Mouse (Mus musculus) liver, adult 2 months (tissue): ENCODE data around the gene Sfxn2.

ENCODE experiments used
- CTCF ChIP-seq: fragments of 200-500 bp; IDR thresholded peaks from 2 replicates; pipeline ENCODE4 v1.5.1; 2011; ENCODE audit warnings: low read depth, low read length, control low read depth
- POLR2A ChIP-seq: fragments of 200-500 bp; IDR thresholded peaks from 2 replicates; pipeline ENCODE4 v1.6.1; 2011; ENCODE audit warnings: low read length, control low read depth; ENCODE audit not compliant: insufficient read depth; ENCODE audit errors: extremely low read depth

GRCm38 (mm10) chr19:46619001-46619400 is 45.8 kb downstream of the Sfxn2 start:
- no peak for TF ChIP-seq CTCF
- TF ChIP-seq POLR2A: no peak
